Mouse (Mus musculus): ENCODE data around the gene Nap1l5. TPM values are rescaled to one million over a fixed set of nuclear protein-coding genes. Genes with fewer than 3 reads are reported as not detected.

Gene Nap1l5
- polyA plus RNA-seq, 1 experiment from 2014 or later = 0.19 TPM

GRCm38 (mm10) chr6:58929911-58930431, 23.1 kb upstream of the Nap1l5 start:
- no peak overlapping the region for H3K9ac ChIP-seq (replicated peaks)
- H3K4me2 ChIP-seq (ENCODE audit: low read depth, low read length) = no peak overlapping the region
- H3K27ac ChIP-seq (ENCODE audit: low read depth) = no peak overlapping the region
- TF ChIP-seq EP300 (IDR thresholded peaks at IDR 0.05; ENCODE audit: low read depth) (no peak), CTCF (IDR thresholded peaks at IDR 0.05; ENCODE audit: low read depth) (no peak)
- DNase-seq (no peak), ATAC-seq (no peak)
- H3K27me3 ChIP-seq (ENCODE audit: insufficient read depth, low read length) = no peaks in the 10 kb centered on the region
- H3K9me3 ChIP-seq (ENCODE audit: low read length) = no peaks in the 10 kb centered on the region
- 0 out of 2 replicates have a peak, but pooled peaks cover 3% of the 10 kb centered on the region for H3K36me3 ChIP-seq (replicated peaks; ENCODE audit: insufficient read depth, low read length)
- H3K4me3 ChIP-seq (ENCODE audit: low read depth, low read length) = no peak overlapping the region
- H3K4me1 ChIP-seq (ENCODE audit: insufficient read depth) = no peaks in the 10 kb centered on the region; the same call in 1 of the 2 replicates
- 77% methylated on average over 9 of the region's 9 CpGs for WGBS (ENCODE audit: insufficient replicate concordance)

DNA sequence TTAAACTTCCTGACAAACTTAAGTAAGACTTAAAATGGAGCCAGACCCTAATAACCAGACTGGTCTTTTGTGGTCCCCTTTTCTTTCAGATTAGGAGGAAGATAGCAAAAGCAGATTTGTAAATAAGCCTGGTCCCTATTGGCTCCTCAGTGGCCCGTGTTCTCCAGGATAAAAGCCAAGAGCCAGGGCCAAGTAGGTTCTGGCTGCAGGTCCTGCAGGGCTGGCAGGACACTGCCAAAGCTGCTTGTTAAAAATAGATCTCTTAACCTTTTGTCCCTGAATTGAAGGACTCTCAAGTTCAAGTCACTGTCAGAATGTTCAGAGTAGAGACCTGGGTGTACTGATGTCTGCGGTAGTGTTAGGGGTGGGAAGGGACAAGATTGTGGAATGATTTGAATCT, 21.0 kb upstream of the Nap1l5 start:
- no peaks in the 10 kb centered on the region for H3K27me3 ChIP-seq (ENCODE audit: insufficient read depth, low read length)
- TF ChIP-seq CTCF (IDR thresholded peaks at IDR 0.05; ENCODE audit: low read depth) (no peak), EP300 (IDR thresholded peaks at IDR 0.05; ENCODE audit: low read depth) (no peak)
- no peaks in the 10 kb centered on the region for H3K36me3 ChIP-seq (replicated peaks; ENCODE audit: insufficient read depth, low read length)
- H3K27ac ChIP-seq (ENCODE audit: low read depth) = no peak overlapping the region
- ATAC-seq (no peak), DNase-seq (no peak)
- 67% methylated on average over 2 of the region's 2 CpGs for WGBS (ENCODE audit: insufficient replicate concordance)
- no peak overlapping the region for H3K4me2 ChIP-seq (ENCODE audit: low read depth, low read length)
- H3K9ac ChIP-seq (replicated peaks) = no peak overlapping the region
- no peaks in the 10 kb centered on the region; the same call in 1 of the 2 replicates for H3K4me1 ChIP-seq (ENCODE audit: insufficient read depth)
- no peaks in the 10 kb centered on the region for H3K9me3 ChIP-seq (ENCODE audit: low read length)
- H3K4me3 ChIP-seq (ENCODE audit: low read depth, low read length) = no peak overlapping the region

- TF ChIP-seq EP300 (IDR thresholded peaks at IDR 0.05; ENCODE audit: low read depth) (no peak), CTCF (IDR thresholded peaks at IDR 0.05; ENCODE audit: low read depth) (no peak)
- ATAC-seq (no peak), DNase-seq (no peak)
- 84% methylated on average over 5 of the region's 5 CpGs for WGBS (ENCODE audit: insufficient replicate concordance)
- H3K4me3 ChIP-seq (ENCODE audit: low read depth, low read length) = no peak overlapping the region
- no peaks in the 10 kb centered on the region for H3K4me1 ChIP-seq (ENCODE audit: insufficient read depth)
- H3K36me3 ChIP-seq (replicated peaks; ENCODE audit: insufficient read depth, low read length) = no peaks in the 10 kb centered on the region; the same call in 1 of the 2 replicates
- no peak overlapping the region for H3K27ac ChIP-seq (ENCODE audit: low read depth)
- no peaks in the 10 kb centered on the region for H3K9me3 ChIP-seq (ENCODE audit: low read length)
- H3K4me2 ChIP-seq (ENCODE audit: low read depth, low read length) = no peak overlapping the region
- H3K27me3 ChIP-seq (ENCODE audit: insufficient read depth, low read length) = no peaks in the 10 kb centered on the region
- no peak overlapping the region for H3K9ac ChIP-seq (replicated peaks)
Measured at GRCm38 (mm10) chr6:58922511-58922910, 15.6 kb upstream of the Nap1l5 start.

- H3K4me3 ChIP-seq (ENCODE audit: low read depth, low read length) = no peak overlapping the region
- no peaks in the 10 kb centered on the region for H3K27me3 ChIP-seq (ENCODE audit: insufficient read depth, low read length)
- H3K4me1 ChIP-seq (ENCODE audit: insufficient read depth) = no peaks in the 10 kb centered on the region
- ATAC-seq = no peak
- H3K4me2 ChIP-seq (ENCODE audit: low read depth, low read length) = no peak overlapping the region
- H3K9ac ChIP-seq (replicated peaks) = no peak overlapping the region
- no peaks in the 10 kb centered on the region; the same call in 1 of the 2 replicates for H3K36me3 ChIP-seq (replicated peaks; ENCODE audit: insufficient read depth, low read length)
- TF ChIP-seq CTCF (IDR thresholded peaks at IDR 0.05; ENCODE audit: low read depth) (peak; percentile 45), EP300 (IDR thresholded peaks at IDR 0.05; ENCODE audit: low read depth) (no peak)
- 47% methylated on average over 3 of the region's 3 CpGs for WGBS (ENCODE audit: insufficient replicate concordance)
- no peak for DNase-seq
- no peaks in the 10 kb centered on the region for H3K9me3 ChIP-seq (ENCODE audit: low read length)
- H3K27ac ChIP-seq (ENCODE audit: low read depth) = no peak overlapping the region
Measured at GRCm38 (mm10) chr6:58921623-58922022, 14.7 kb upstream of the Nap1l5 start.

DNA sequence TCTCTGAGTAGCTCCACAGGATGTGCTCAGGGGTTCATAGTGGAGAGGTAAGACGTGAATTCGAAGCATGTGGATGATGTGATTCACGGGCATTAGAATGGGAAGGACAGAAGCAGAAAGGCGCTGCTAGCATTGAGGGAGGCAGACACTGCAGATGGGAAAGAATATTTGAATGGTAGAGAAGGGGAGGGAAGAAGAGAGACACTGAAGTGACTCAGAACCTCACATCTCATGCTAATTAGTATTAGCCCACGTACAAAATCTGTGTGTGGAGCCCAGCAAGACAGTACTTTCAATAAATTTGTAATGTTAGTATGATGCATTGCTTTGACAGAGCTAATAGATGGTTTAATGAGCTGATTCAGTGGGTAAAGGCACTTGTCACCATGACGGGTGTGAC, 13.9 kb upstream of the Nap1l5 start:
- 75% methylated on average over 6 of the region's 6 CpGs for WGBS (ENCODE audit: insufficient replicate concordance)
- TF ChIP-seq CTCF (IDR thresholded peaks at IDR 0.05; ENCODE audit: low read depth) = no peak
- Histone ChIP-seq H3K4me2 (ENCODE audit: low read depth, low read length) (no peak overlapping the region), H3K4me1 (ENCODE audit: insufficient read depth) (no peaks in the 10 kb centered on the region), H3K9me3 (ENCODE audit: low read length) (no peaks in the 10 kb centered on the region), H3K9ac (replicated peaks) (no peak overlapping the region), H3K27ac (ENCODE audit: low read depth) (no peak overlapping the region), H3K27me3 (ENCODE audit: insufficient read depth, low read length) (no peaks in the 10 kb centered on the region), H3K4me3 (ENCODE audit: low read depth, low read length) (no peak overlapping the region), H3K36me3 (replicated peaks; ENCODE audit: insufficient read depth, low read length) (no peaks in the 10 kb centered on the region; the same call in 1 of the 2 replicates)
- no peak for DNase-seq
- ATAC-seq = no peak

GRCm38 (mm10) chr6:58916498-58916897, 9.6 kb upstream of the Nap1l5 start:
- no peak overlapping the region for H3K9ac ChIP-seq (replicated peaks)
- H3K27ac ChIP-seq (ENCODE audit: low read depth) = no peak overlapping the region
- H3K27me3 ChIP-seq (ENCODE audit: insufficient read depth, low read length) = no peaks in the 10 kb centered on the region
- DNase-seq (no peak), ATAC-seq (peak; percentile 43)
- no peak overlapping the region for H3K4me3 ChIP-seq (ENCODE audit: low read depth, low read length)
- H3K4me2 ChIP-seq (ENCODE audit: low read depth, low read length) = no peak overlapping the region
- TF ChIP-seq EP300 (IDR thresholded peaks at IDR 0.05; ENCODE audit: low read depth) (no peak), CTCF (IDR thresholded peaks at IDR 0.05; ENCODE audit: low read depth) (no peak)
- no peaks in the 10 kb centered on the region for H3K4me1 ChIP-seq (ENCODE audit: insufficient read depth)
- H3K9me3 ChIP-seq (ENCODE audit: low read length) = no peaks in the 10 kb centered on the region
- WGBS (ENCODE audit: insufficient replicate concordance) = 28% methylated on average over 5 of the region's 5 CpGs
- H3K36me3 ChIP-seq (replicated peaks; ENCODE audit: insufficient read depth, low read length) = no peaks in the 10 kb centered on the region; the same call in 1 of the 2 replicates

Measured in liver, postnatal 0 days (tissue).